Mouse (Mus musculus) olfactory bulb, adult 2 months (tissue): Measurements from ENCODE around the gene BC035044. TPM values are rescaled to one million over a fixed set of nuclear protein-coding genes. Genes with fewer than 3 reads are reported as not detected.

Experiments used
- H3K27ac ChIP-seq: fragments of 200-500 bp; 2 replicates; pipeline ENCODE4 v1.5.1; 2012; ENCODE audit warnings: low read depth, low read length; ENCODE audit not compliant: insufficient read depth
- H3K4me1 ChIP-seq: fragments of 200-500 bp; 2 replicates; pipeline ENCODE4 v1.6.1; 2012; ENCODE audit warnings: low read length; ENCODE audit not compliant: control insufficient read depth, insufficient read depth
- H3K4me3 ChIP-seq: fragments of 200-500 bp; 2 replicates; pipeline ENCODE4 v1.5.1; 2012; ENCODE audit warnings: mild to moderate bottlenecking, low read depth, low read length, moderate library complexity; ENCODE audit not compliant: insufficient read depth
- CTCF ChIP-seq: fragments of 200-500 bp; IDR thresholded peaks from 2 replicates; pipeline ENCODE4 v1.5.1; 2012; ENCODE audit warnings: low read depth, mild to moderate bottlenecking, low read length, moderate library complexity; ENCODE audit not compliant: insufficient read depth
- POLR2A ChIP-seq: fragments of 200-500 bp; IDR thresholded peaks from 2 replicates; pipeline ENCODE4 v1.6.1; 2012; ENCODE audit warnings: mild to moderate bottlenecking, low read depth, low read length, moderate library complexity; ENCODE audit not compliant: insufficient read depth
- WGBS: fragments of 180-500 bp; shearing (Covaris S2); methylation state at CpG from one replicate; pipeline ENCODE4 v1.1.7; 2018; 5-methylcytosine and 5-hydroxymethylcytosine counted together
- polyA plus RNA-seq: library from polyadenylated mRNA; stranded (reverse); fragments of >200 nt; gene quantifications from 2 replicates; pipeline ENCODE4 v1.2.4, GENCODE M21; 2012; ENCODE audit warnings: low replicate concordance; ENCODE audit not compliant: missing spikeins, insufficient read depth, insufficient read length

BC035044 gene
- polyA plus RNA-seq, 1 experiment = not detected

GRCm38 (mm10) chr6:128852766-128853165 lies 38.2 kb downstream of the BC035044 start:
- Histone ChIP-seq H3K4me1 (peaks cover 2% of the 10 kb centered on the region; the same call in 1 of the 2 replicates), H3K4me3 (no peak overlapping the region), H3K27ac (no peak overlapping the region)
- WGBS = 82% methylated on average over 3 of the region's 3 CpGs
- TF ChIP-seq POLR2A (no peak), CTCF (no peak)

DNA sequence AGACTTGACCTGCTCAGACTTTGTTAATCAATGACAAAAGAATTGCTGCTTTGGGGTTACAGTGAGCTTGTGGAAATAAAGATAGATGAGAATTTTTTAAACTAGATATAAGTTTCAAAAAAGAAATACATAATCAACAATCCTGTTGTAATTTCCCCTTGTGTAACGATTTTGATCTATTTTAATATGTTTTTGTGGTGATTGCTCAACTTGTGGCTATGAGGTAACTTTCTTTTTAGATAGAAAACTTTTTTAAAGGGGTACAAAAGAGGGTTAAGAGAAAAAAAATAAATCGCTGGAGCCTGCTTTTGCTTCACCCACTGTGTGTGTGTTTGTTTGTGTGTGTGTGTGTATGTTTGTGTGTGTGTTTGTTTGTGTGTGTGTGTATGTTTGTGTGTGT lies 39.8 kb downstream of the BC035044 start:
- Histone ChIP-seq H3K4me1 (peaks cover 2% of the 10 kb centered on the region; the same call in 1 of the 2 replicates), H3K4me3 (no peak overlapping the region), H3K27ac (no peak overlapping the region)
- TF ChIP-seq CTCF = no peak
- TF ChIP-seq POLR2A = no peak
- 87% methylated on average over 2 of the region's 2 CpGs for WGBS

DNA sequence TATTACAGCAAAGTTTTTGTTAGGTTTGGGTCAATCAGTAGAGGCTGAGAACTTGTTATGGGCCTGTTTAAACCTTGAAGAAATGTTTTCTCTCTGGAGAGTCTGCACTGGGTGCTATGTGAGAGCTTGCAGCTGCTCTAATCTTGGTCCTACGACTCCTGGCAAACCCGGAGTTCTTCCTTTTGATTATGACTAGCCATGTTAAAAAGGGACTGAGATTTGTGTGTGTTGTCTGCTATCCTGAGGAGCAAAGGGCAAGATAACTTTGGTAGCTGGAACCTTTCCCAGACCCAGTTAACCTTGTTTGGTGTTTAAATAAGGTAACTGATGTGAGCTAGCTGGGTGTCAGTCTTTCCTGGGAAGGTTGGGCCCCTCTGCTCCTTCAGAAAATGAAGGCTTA lies 40.3 kb downstream of the BC035044 start:
- TF ChIP-seq CTCF (no peak), POLR2A (no peak)
- peaks cover 2% of the 10 kb centered on the region; the same call in 1 of the 2 replicates for H3K4me1 ChIP-seq
- no peak overlapping the region for H3K4me3 ChIP-seq
- WGBS = 73% methylated on average over 2 of the region's 2 CpGs
- H3K27ac ChIP-seq = no peak overlapping the region

DNA sequence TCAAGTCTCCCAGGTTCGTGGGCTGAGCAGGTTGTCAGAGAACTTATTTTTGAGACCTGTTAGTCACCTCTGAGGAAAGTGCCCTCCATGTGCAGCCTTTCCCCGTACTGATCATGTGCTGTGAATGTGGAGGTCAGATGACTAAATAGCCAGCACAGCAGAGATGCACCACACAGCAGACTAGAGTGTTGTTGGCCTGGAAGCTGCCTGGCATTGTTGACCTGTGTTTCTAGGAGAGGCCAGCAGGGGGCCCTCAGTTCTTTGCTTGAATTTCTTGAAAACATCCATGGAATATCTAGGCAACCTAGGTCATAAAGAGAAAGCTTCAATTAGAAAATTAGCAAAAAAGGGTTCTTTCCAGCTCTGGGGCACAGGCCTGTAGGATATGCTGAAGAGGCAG lies 41.0 kb downstream of the BC035044 start:
- peaks cover 7% of the 10 kb centered on the region for H3K4me1 ChIP-seq
- TF ChIP-seq CTCF (0 out of 2 replicates have a peak, but pooled peaks have one; percentile 10), POLR2A (no peak)
- H3K27ac ChIP-seq = no peak overlapping the region
- whole genome bisulfite sequencing = 51% methylated on average over 2 of the region's 2 CpGs
- no peak overlapping the region for H3K4me3 ChIP-seq

- 94% methylated on average over 4 of the region's 4 CpGs for WGBS
- H3K4me3 ChIP-seq = no peak overlapping the region
- no peak for TF ChIP-seq POLR2A
- TF ChIP-seq CTCF = no peak
- no peak overlapping the region for H3K27ac ChIP-seq
- H3K4me1 ChIP-seq = peaks cover 8% of the 10 kb centered on the region
Observed at GRCm38 (mm10) chr6:128847401-128847800, 43.5 kb downstream of the BC035044 start.

DNA sequence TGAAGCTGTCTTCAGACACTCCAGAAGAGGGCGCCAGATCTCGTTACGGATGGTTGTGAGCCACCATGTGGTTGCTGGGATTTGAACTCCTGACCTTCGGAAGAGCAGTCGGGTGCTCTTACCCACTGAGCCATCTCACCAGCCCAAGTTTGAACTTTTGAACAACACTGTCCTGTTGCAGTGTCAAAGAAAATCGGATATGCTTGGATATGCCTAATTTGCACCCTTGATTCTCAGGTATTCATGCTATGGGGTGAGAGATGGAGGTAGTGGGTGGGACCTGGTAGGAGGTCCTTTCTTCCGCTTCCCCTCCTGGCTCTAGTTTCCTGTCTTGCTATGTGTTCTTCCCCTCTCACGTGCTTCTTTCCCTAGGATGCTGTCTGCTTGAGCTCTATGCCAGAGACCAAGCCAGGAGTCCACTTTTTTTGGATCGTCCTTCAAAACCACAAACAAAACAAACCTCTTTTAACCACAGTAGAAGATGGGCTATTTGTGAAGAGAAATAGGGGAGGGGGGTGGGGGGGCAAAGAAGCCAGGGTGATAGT lies 44.9 kb downstream of the BC035044 start:
- H3K4me3 ChIP-seq = no peak overlapping the region
- TF ChIP-seq POLR2A (no peak), CTCF (no peak)
- peaks cover 8% of the 10 kb centered on the region for H3K4me1 ChIP-seq
- 49% methylated on average over 9 of the region's 9 CpGs for WGBS
- no peak overlapping the region for H3K27ac ChIP-seq

- H3K4me1 ChIP-seq = peaks cover 8% of the 10 kb centered on the region
- H3K4me3 ChIP-seq = no peak overlapping the region
- H3K27ac ChIP-seq = no peak overlapping the region
- 29% methylated on average over 7 of the region's 7 CpGs for WGBS
- TF ChIP-seq CTCF = peak; percentile 79
- no peak for TF ChIP-seq POLR2A
Observed at GRCm38 (mm10) chr6:128845319-128845979, 45.5 kb downstream of the BC035044 start.

DNA sequence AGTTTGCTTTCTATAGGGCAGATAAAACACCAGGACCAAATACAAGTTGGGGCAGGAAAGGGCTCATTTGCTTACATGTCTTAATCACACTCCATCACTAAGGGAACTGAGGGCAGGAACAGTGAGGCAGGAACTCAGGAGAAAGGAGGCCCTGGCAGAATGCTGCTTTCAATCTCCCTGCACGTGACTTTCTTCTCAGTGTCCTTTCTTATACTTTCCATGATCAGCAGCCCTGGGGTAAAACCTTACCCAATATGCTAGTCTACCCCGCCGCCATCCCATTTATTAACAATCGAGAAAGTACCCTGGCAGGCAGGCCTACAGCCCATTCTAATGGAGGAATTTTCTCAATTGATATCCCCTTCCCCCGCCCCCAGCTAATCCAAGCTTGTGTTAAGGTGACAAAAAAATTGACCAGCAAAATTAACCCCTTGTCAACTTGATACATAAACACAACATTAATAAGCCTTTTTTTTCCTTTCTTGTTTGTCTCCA lies 46.3 kb downstream of the BC035044 start:
- 74% methylated on average over 5 of the region's 5 CpGs for WGBS
- H3K4me1 ChIP-seq = peaks cover 8% of the 10 kb centered on the region
- no peak for TF ChIP-seq POLR2A
- TF ChIP-seq CTCF = no peak
- no peak overlapping the region for H3K4me3 ChIP-seq
- H3K27ac ChIP-seq = no peak overlapping the region

- Histone ChIP-seq H3K27ac (no peak overlapping the region; the same call in 1 of the 2 replicates), H3K4me3 (peak overlapping the region; percentile 34; the same call in 1 of the 2 replicates), H3K4me1 (peaks cover 8% of the 10 kb centered on the region)
- TF ChIP-seq POLR2A = no peak
- TF ChIP-seq CTCF = no peak
- WGBS = 11% methylated on average over 8 of the region's 8 CpGs
Observed at GRCm38 (mm10) chr6:128844131-128844530, 46.8 kb downstream of the BC035044 start.
